Mouse (Mus musculus): Measurements from ENCODE around the gene Slc10a1. TPM values are rescaled to one million over a fixed set of nuclear protein-coding genes. Genes with fewer than 3 reads are reported as not detected.

The Slc10a1 gene
- polyA plus RNA-seq, 1 experiment from 2014 or later, result 0.53 TPM

GRCm38 (mm10) chr12:80939165-80939564, 29.3 kb downstream of the Slc10a1 start:
- no peaks in the 10 kb centered on the region for H3K4me1 ChIP-seq (ENCODE audit: insufficient read depth)
- H3K27ac ChIP-seq (ENCODE audit: low read depth), result no peak overlapping the region
- no peak overlapping the region for H3K4me2 ChIP-seq
- DNase-seq, result no peak
- H3K9me3 ChIP-seq (ENCODE audit: low read depth, low read length), result no peaks in the 10 kb centered on the region
- H3K36me3 ChIP-seq (ENCODE audit: insufficient read depth), result no peaks in the 10 kb centered on the region
- ATAC-seq (ENCODE audit: insufficient read depth), result no peak
- H3K9ac ChIP-seq, result no peak overlapping the region
- no peaks in the 10 kb centered on the region for H3K27me3 ChIP-seq (ENCODE audit: insufficient read depth, low read length)
- 79% methylated on average over 4 of the region's 4 CpGs for WGBS
- TF ChIP-seq CTCF (IDR thresholded peaks at IDR 0.05; ENCODE audit: low read depth), result no peak
- no peak overlapping the region for H3K4me3 ChIP-seq (ENCODE audit: low read depth, low read length)

GRCm38 (mm10) chr12:80938642-80939041, 29.9 kb downstream of the Slc10a1 start:
- Histone ChIP-seq H3K4me2 (no peak overlapping the region), H3K4me3 (ENCODE audit: low read depth, low read length) (no peak overlapping the region), H3K9me3 (ENCODE audit: low read depth, low read length) (no peaks in the 10 kb centered on the region), H3K36me3 (ENCODE audit: insufficient read depth) (no peaks in the 10 kb centered on the region), H3K27ac (ENCODE audit: low read depth) (no peak overlapping the region), H3K4me1 (ENCODE audit: insufficient read depth) (no peaks in the 10 kb centered on the region), H3K9ac (no peak overlapping the region), H3K27me3 (ENCODE audit: insufficient read depth, low read length) (no peaks in the 10 kb centered on the region)
- TF ChIP-seq CTCF (IDR thresholded peaks at IDR 0.05; ENCODE audit: low read depth), result no peak
- DNase-seq, result peak; percentile 84
- ATAC-seq (ENCODE audit: insufficient read depth), result peak; percentile 48; the same call in 1 of the 2 replicates
- WGBS, result 28% methylated on average over 5 of the region's 5 CpGs

GRCm38 (mm10) chr12:80937331-80938029, 31.0 kb downstream of the Slc10a1 start:
- no peak overlapping the region for H3K27ac ChIP-seq (ENCODE audit: low read depth)

GRCm38 (mm10) chr12:80936751-80937150, 31.8 kb downstream of the Slc10a1 start:
- no peak overlapping the region for H3K9ac ChIP-seq
- no peak overlapping the region for H3K4me3 ChIP-seq (ENCODE audit: low read depth, low read length)
- H3K4me1 ChIP-seq (ENCODE audit: insufficient read depth), result no peaks in the 10 kb centered on the region
- 59% methylated on average over 2 of the region's 2 CpGs for WGBS
- no peaks in the 10 kb centered on the region for H3K36me3 ChIP-seq (ENCODE audit: insufficient read depth)
- H3K27ac ChIP-seq (ENCODE audit: low read depth), result no peak overlapping the region
- no peaks in the 10 kb centered on the region for H3K9me3 ChIP-seq (ENCODE audit: low read depth, low read length)
- TF ChIP-seq CTCF (IDR thresholded peaks at IDR 0.05; ENCODE audit: low read depth), result no peak
- no peak overlapping the region for H3K4me2 ChIP-seq
- no peaks in the 10 kb centered on the region for H3K27me3 ChIP-seq (ENCODE audit: insufficient read depth, low read length)
- ATAC-seq (ENCODE audit: insufficient read depth) (no peak; the same call in 1 of the 2 replicates), DNase-seq (peak; percentile 37)

More at GRCm38 (mm10) chr12:80937331-80938029, 31.0 kb downstream of the Slc10a1 start:
- H3K4me1 ChIP-seq (ENCODE audit: insufficient read depth), result no peaks in the 10 kb centered on the region
- H3K27me3 ChIP-seq (ENCODE audit: insufficient read depth, low read length), result no peaks in the 10 kb centered on the region
- H3K9ac ChIP-seq, result no peak overlapping the region
- H3K4me2 ChIP-seq, result no peak overlapping the region
- DNase-seq, result no peak
- H3K4me3 ChIP-seq (ENCODE audit: low read depth, low read length), result no peak overlapping the region
- H3K9me3 ChIP-seq (ENCODE audit: low read depth, low read length), result no peaks in the 10 kb centered on the region
- no peaks in the 10 kb centered on the region for H3K36me3 ChIP-seq (ENCODE audit: insufficient read depth)
- 68% methylated on average over 9 of the region's 9 CpGs for WGBS
- TF ChIP-seq CTCF (IDR thresholded peaks at IDR 0.05; ENCODE audit: low read depth), result no peak
- ATAC-seq (ENCODE audit: insufficient read depth), result no peak

- ATAC-seq (ENCODE audit: insufficient read depth) (no peak), DNase-seq (no peak)
- Histone ChIP-seq H3K9ac (no peak overlapping the region), H3K27ac (ENCODE audit: low read depth) (no peak overlapping the region), H3K36me3 (ENCODE audit: insufficient read depth) (no peaks in the 10 kb centered on the region), H3K9me3 (ENCODE audit: low read depth, low read length) (no peaks in the 10 kb centered on the region), H3K4me3 (ENCODE audit: low read depth, low read length) (no peak overlapping the region), H3K4me2 (no peak overlapping the region), H3K4me1 (ENCODE audit: insufficient read depth) (no peaks in the 10 kb centered on the region), H3K27me3 (ENCODE audit: insufficient read depth, low read length) (no peaks in the 10 kb centered on the region)
- 84% methylated on average over 1 of the region's 1 CpGs for WGBS
- no peak for TF ChIP-seq CTCF (IDR thresholded peaks at IDR 0.05; ENCODE audit: low read depth)
These were observed 35.6 kb downstream of the Slc10a1 start for GRCm38 (mm10) chr12:80932865-80933264.

GRCm38 (mm10) chr12:80931402-80932140, 36.9 kb downstream of the Slc10a1 start:
- no peak overlapping the region for H3K4me3 ChIP-seq (ENCODE audit: low read depth, low read length)
- TF ChIP-seq CTCF (IDR thresholded peaks at IDR 0.05; ENCODE audit: low read depth), result no peak
- H3K4me2 ChIP-seq, result no peak overlapping the region
- H3K27me3 ChIP-seq (ENCODE audit: insufficient read depth, low read length), result no peaks in the 10 kb centered on the region
- H3K4me1 ChIP-seq (ENCODE audit: insufficient read depth), result no peaks in the 10 kb centered on the region
- no peaks in the 10 kb centered on the region for H3K9me3 ChIP-seq (ENCODE audit: low read depth, low read length)
- DNase-seq (no peak), ATAC-seq (ENCODE audit: insufficient read depth) (no peak)
- WGBS, result 62% methylated on average over 3 of the region's 3 CpGs
- no peak overlapping the region for H3K27ac ChIP-seq (ENCODE audit: low read depth)
- H3K9ac ChIP-seq, result no peak overlapping the region
- H3K36me3 ChIP-seq (ENCODE audit: insufficient read depth), result no peaks in the 10 kb centered on the region

GRCm38 (mm10) chr12:80930141-80930540, 38.4 kb downstream of the Slc10a1 start:
- H3K27ac ChIP-seq (ENCODE audit: low read depth), result no peak overlapping the region
- no peak overlapping the region for H3K4me2 ChIP-seq
- 74% methylated on average over 7 of the region's 7 CpGs for whole genome bisulfite sequencing
- H3K27me3 ChIP-seq (ENCODE audit: insufficient read depth, low read length), result no peaks in the 10 kb centered on the region
- DNase-seq (no peak), ATAC-seq (ENCODE audit: insufficient read depth) (no peak)
- no peak overlapping the region for H3K4me3 ChIP-seq (ENCODE audit: low read depth, low read length)
- no peaks in the 10 kb centered on the region for H3K9me3 ChIP-seq (ENCODE audit: low read depth, low read length)
- H3K4me1 ChIP-seq (ENCODE audit: insufficient read depth), result no peaks in the 10 kb centered on the region
- no peak overlapping the region for H3K9ac ChIP-seq
- TF ChIP-seq CTCF (IDR thresholded peaks at IDR 0.05; ENCODE audit: low read depth), result no peak
- H3K36me3 ChIP-seq (ENCODE audit: insufficient read depth), result no peaks in the 10 kb centered on the region
